Mouse (Mus musculus) B cell, adult 2 months (primary cell): ENCODE measurements at regions not wholly inside any gene's neighbourhood (a gene's known extent, or its start where the extent isn't known, plus 50 kb on each side); places are given as distances from the start of the nearest gene placed in this dataset.

Experiments
- DNase-seq, 2 experiments: peaks; one replicate each; pipeline ENCODE4 v3.0.0; 2022

GRCm38 (mm10) chr5:119415835-119416234 is 254.6 kb upstream of the Tbx3 start:
- no peak for DNase-seq

- no peak for DNase-seq
Observed at GRCm38 (mm10) chr5:119418486-119418885, 252.0 kb upstream of the Tbx3 start.

- DNase-seq, result no peak
Observed at GRCm38 (mm10) chr5:119427511-119428019, 242.9 kb upstream of the Tbx3 start.

DNA sequence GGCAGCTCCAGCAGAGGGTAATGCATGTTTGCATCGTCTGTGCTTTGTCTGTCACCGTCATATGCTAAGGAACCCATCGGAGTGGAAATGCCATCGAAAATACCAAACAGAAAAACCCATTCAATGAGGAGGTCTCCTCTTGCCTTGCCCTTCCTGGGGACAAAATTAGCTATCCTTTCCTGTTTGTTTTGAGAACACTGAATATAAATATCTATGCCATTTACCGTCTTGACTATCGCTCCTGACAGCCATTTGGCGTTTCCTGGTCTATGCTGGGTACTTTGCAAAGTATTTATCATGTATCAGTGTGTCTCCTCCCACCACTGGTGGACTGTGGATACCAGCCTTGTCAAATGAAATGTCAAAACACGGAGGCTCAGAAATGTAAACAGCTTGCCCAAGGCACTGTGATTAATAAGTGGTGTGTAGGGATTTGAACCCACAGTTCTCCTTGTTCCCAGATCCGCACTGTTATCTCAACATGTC is 239.2 kb upstream of the Tbx3 start:
- no peak for DNase-seq

- no peak for DNase-seq
Observed at GRCm38 (mm10) chr5:119434572-119434971, 235.9 kb upstream of the Tbx3 start.

GRCm38 (mm10) chr5:119448494-119448893 is 222.0 kb upstream of the Tbx3 start:
- no peak for DNase-seq

GRCm38 (mm10) chr5:119449166-119449565 is 221.3 kb upstream of the Tbx3 start:
- DNase-seq, result no peak

- DNase-seq, result no peak
Observed at GRCm38 (mm10) chr5:119459751-119460150, 210.7 kb upstream of the Tbx3 start.

DNA sequence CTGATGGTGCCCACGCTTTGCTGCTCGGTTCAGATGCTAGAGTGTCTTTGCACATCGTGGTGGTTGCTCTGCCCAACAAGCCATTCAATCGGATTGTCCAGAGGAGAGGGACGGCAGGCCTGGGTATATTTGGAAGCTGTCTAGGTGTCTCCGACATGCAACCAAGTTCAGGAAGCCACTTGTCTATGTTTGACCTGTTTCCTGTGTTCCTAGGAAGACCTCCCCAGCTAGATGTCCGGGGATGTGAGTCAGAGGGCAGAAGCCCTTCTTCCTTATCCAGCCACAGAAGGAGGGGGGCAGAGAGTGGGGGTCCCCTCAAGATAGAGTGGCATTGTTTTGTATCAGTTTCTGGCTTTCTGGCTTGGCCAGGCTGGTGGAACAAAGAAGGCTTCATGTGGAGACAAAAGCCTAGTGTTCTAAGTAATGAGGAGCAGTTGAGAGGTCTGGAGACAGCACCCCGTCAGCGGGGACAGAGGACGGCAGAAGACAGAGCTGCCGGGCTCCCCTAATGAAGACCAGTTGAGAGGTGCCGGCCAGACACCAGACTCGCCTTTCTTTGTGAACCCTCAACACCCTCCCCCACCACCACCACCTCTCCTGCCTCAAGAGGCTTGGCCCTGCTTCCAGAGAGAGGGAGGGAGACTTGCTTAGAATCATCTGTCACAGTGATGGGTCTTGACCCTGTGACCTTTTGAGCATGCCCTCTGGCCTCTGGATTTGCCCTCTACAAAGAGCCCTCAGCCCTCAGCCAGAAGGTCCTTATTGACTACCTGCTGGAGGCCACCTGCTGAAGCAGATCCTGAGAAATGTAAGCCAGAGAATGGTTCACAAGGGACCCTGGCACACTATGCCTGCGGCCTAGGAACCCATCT is 207.6 kb upstream of the Tbx3 start:
- no peak for DNase-seq

- DNase-seq, result no peak
Observed at GRCm38 (mm10) chr5:119464553-119464952, 205.9 kb upstream of the Tbx3 start.

DNA sequence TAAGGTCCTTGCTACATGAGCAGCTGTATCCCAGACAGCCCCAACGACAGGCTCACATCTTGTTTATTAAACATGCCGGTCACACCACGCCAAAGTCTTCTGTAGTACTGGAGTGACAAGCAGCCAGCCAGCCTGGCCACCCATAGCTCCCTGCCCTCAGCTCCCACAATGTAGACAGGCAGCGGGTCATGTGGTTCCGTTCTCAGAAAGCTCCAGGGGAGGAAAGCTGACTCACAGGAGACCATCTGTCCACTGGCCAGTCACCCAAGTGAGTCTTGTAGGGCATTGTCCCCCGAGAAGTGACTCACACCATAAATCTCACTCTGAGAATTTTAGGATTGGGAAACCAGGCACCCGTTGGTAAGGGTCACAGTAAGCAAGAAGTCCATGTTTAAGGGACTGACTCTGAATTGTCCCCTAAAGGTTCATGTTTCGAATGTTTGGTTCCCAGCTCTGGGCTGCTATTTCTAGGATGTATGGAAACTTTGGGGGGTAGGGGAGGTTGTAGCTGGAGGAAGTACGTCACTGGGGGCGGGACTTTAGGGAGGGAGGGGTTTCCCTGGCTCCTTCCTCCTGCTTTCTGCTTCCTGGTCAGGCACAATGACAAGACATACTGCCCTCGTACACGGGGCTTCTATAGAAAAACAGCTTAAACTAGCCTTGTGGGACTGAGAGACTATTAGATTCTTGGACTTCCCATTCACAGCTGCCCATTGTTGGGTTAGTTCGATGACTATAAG is 203.0 kb upstream of the Tbx3 start:
- DNase-seq, result no peak

GRCm38 (mm10) chr5:119477926-119478325 is 192.5 kb upstream of the Tbx3 start:
- DNase-seq, result no peak

DNA sequence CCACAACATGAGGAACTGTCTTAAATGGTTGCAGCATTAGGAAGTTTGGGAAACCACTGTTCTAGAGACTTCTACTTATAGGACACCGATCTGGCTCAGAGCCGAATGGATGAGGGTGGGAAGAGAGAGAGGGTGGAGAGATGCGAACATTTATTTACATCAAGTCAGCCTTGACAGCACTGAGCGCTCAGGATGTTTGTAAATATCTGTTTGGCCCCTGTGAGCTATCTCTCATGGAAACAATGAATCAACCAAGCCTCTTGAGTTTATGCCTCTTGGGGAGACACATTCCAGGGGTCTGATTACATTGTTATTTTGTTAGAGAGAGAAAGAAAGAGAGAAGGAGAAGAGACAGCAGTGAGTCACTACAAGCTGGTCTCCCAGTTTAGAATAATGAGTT is 192.1 kb upstream of the Tbx3 start:
- no peak for DNase-seq

DNA sequence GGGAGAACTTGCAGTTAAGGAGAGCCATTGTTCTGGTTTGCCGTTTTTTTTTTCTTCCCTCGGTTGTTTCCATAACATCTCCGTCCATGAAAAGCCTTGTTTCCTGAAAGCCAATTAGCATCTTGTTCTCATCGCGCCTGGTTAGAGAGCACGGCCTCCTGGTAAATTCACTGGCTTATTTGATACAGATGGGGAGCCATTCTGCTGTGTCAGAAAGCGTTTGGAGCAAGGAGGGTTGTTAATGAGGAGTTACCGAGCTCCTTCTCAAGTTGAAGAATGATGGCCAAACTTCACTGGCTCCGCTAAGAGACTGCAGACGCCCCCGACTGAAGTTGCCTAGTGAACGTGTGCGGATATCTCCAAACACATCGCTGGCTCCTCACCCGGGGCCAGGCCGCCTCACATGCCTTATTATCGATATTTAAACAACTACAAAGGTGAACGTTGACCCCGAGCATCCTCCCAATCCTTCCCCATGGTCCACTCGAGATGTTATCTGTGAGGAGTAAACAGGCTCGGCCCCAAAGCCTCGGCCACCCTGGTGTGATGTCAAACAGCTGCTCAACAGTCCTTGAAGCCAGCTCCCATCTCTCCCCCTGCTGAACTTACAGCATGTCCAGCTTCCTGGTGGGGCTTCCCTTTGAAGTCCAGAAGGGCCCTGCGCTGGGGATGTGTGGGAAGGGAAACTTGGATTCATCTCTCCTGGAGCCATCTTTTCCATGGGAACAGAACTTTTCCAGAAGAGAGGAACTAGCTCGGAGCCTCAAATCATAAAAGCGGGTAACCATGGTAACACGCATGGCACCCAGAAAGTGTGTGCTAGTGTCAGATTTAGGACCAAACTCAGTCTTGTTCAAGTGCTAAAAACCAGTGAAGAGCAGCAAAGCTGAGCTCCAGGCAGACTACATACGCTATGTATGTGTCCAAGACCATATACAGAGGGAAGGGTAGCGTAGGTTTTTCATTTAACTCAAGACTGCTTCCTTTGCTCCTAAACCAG is 190.0 kb upstream of the Tbx3 start:
- DNase-seq, result no peak

DNA sequence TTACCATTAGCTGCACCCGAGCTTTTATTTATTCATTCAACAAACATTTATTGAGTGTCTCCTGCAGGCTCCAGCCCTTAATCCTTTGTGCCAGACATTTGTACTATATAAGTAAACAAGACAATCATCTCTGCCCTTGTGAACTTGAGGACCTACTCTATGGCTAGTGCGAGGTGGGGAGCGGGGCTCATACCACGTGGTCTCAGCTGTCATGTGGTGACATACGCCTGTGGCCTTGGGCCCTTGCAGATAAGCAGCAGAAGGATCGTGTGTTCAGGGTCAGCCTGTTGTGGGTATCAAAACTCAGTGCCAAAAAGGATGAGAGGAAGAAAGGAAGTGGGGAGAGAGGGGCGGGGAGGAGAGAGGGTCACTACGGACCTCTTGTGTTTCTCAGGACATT is 186.8 kb upstream of the Tbx3 start:
- no peak for DNase-seq

DNA sequence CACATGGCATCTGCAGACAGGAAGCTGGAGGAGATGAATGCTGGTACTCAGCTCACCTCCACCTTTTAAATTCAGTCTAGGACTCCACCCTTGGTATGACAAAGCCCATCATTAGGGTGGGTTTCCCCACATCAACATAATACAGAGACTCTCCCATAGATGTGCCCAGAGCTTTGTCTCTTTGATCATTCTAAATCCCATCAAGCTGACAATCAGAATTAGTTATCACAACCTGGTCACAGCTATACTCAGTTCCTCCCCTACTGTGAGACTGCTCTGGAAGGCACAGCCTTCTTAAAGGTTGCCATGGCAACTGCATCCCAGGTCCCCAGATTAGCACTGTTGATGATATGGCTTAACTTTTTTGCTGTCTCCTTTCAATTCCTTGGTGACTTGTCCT is 184.3 kb upstream of the Tbx3 start:
- no peak for DNase-seq

GRCm38 (mm10) chr5:119487184-119487583 is 183.3 kb upstream of the Tbx3 start:
- no peak for DNase-seq

GRCm38 (mm10) chr5:119497501-119497900 is 173.0 kb upstream of the Tbx3 start:
- no peak for DNase-seq

DNA sequence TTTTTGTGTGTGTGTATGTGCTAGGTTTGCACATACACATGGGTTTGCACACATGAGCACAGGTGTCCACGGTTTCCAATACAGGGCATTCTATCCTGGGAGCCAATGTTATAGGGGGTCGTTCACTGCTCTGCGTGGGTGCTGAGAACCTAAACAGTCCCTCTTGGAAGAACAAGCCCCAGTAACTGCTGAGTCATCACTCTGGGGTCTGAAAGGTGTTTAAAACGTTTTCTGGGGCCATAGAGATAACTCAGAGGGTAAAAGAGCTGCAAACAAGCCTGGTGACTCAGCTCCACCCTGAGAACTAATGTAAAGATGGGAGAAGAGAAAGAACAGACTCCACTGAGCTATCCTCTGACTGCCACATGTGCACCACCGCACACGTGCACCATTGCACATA is 172.0 kb upstream of the Tbx3 start:
- DNase-seq, result no peak

DNA sequence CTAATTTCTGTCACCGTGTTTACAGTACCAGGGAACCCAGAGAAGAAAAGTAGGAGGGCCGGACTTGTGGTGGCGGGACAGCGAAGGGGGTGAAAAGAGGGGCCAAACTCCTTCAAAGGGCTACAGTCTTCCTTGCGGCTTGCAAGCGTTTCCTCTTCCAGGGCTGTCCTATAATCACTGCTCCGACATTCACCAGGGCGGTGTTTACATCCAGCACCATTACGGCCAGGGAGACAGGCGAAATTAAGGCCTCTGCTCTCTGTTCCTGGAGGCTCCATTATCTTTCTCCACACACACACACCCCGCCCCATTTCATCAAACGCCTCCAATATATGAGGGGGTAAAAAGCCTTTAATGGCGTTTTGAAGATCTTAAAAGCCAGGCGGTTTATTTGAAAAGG is 162.8 kb upstream of the Tbx3 start:
- DNase-seq, result no peak

GRCm38 (mm10) chr5:119518506-119519252 is 151.8 kb upstream of the Tbx3 start:
- DNase-seq, result no peak

DNA sequence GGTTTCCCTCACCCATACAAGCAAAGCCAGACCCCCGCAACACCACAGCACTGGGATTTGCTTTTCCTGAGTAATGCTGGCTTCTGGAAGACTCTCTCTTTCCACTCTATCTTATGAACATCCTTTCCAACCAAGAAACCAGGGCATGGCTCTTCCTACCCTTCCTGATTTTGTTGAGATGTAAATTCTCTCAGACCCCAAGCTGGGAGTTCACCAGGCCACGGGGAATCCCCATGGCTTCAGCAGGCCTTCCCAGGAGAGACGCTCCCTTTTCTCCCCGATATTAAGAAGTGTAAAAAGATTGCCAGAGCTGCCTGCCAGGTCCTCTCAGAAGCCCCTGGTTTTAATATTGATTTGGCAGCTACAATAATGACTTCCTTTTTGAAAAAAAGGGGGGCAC is 146.3 kb upstream of the Tbx3 start:
- no peak for DNase-seq
